Mouse (Mus musculus) ES-E14 (cell line): ENCODE data around the gene Ctc1. TPM values are rescaled to one million over a fixed set of nuclear protein-coding genes. Genes with fewer than 3 reads are reported as not detected.

Experiments
- DNase-seq: peaks from one replicate; pipeline ENCODE4 v3.0.0-alpha.2; 2013; ENCODE audit warnings: low read depth, low spot score
- H3K27ac ChIP-seq: 2 replicates; pipeline ENCODE4 v1.5.1; 2012; ENCODE audit warnings: low read depth, mild to moderate bottlenecking, low read length, moderate library complexity, mixed read lengths; ENCODE audit not compliant: poor library complexity, insufficient read depth, severe bottlenecking
- H3K36me3 ChIP-seq: 2 replicates; pipeline ENCODE4 v1.6.1; 2012; ENCODE audit warnings: mild to moderate bottlenecking, low read length, moderate library complexity, mixed read lengths; ENCODE audit not compliant: control insufficient read depth, poor library complexity, insufficient read depth, severe bottlenecking
- H3K4me1 ChIP-seq, 2 experiments: fragments of 150-350 bp in 1 of 2; sonication (generic) in 1 of 2; 2 replicates each; pipeline ENCODE4 v1.6.1; 2012; ENCODE audit warnings: low read length in 2 of 2, mild to moderate bottlenecking in 1 of 2, mixed read lengths in 1 of 2; ENCODE audit not compliant: control insufficient read depth in 2 of 2, insufficient read depth in 2 of 2, poor library complexity in 1 of 2
- H3K4me3 ChIP-seq, 2 experiments: fragments of 150-350 bp in 1 of 2; sonication (generic) in 1 of 2; 2 replicates each; pipeline ENCODE4 v1.5.1; 2012; ENCODE audit warnings: low read length in 2 of 2, low read depth in 1 of 2, mild to moderate bottlenecking in 1 of 2, mixed read lengths in 1 of 2; ENCODE audit not compliant: insufficient read depth in 1 of 2, poor library complexity in 1 of 2, severe bottlenecking in 1 of 2
- H3K9ac ChIP-seq: 2 replicates; pipeline ENCODE4 v1.6.1; 2012; ENCODE audit warnings: low read depth, mild to moderate bottlenecking, low read length, mixed read lengths; ENCODE audit not compliant: poor library complexity, insufficient read depth, severe bottlenecking
- H3K9me3 ChIP-seq: fragments of 150-350 bp; sonication (generic); 2 replicates; pipeline ENCODE4 v1.6.1; 2012; ENCODE audit warnings: low read depth, mild to moderate bottlenecking, low read length; ENCODE audit not compliant: control insufficient read depth, insufficient read depth
- CHD2 ChIP-seq: IDR thresholded peaks from 2 replicates; pipeline ENCODE4 v1.6.1; 2014; ENCODE audit warnings: mild to moderate bottlenecking, low read depth, low read length, inconsistent platforms
- HCFC1 ChIP-seq: IDR thresholded peaks from 2 replicates; pipeline ENCODE4 v1.6.1; 2012; ENCODE audit warnings: low read length, inconsistent platforms, borderline replicate concordance; ENCODE audit not compliant: insufficient read depth
- MAFK ChIP-seq: IDR thresholded peaks from 2 replicates; pipeline ENCODE4 v1.6.1; 2014; ENCODE audit warnings: mild to moderate bottlenecking, low read depth, low read length, inconsistent platforms; ENCODE audit not compliant: insufficient read depth
- ZC3H11A ChIP-seq: IDR thresholded peaks from 2 replicates; pipeline ENCODE4 v1.6.1; 2012; ENCODE audit warnings: low read depth, mild to moderate bottlenecking, inconsistent platforms, low read length, borderline replicate concordance
- ZNF384 ChIP-seq: IDR thresholded peaks from 2 replicates; pipeline ENCODE4 v1.6.1; 2012; ENCODE audit warnings: low read depth, low read length, inconsistent platforms
- in situ Hi-C, 2 experiments: fragments of 600-800 bp; cut with MboI; formaldehyde crosslinking; loops; one replicate each; pipeline ENCODE4 v1.15.1; 2025; ENCODE audit warnings: low sequenced_read_pairs in 2 of 2, inconsistent platforms in 1 of 2; ENCODE audit not compliant: unreplicated experiment in 2 of 2
- total RNA-seq: library from RNA; depleted of rRNA; stranded (reverse); fragments of 300-350 nt; gene quantifications from 2 replicates; pipeline ENCODE4 v1.2.3, GENCODE M21; 2012

Gene Ctc1
- total RNA-seq, 1 experiment = 50.9 TPM

- in situ Hi-C loops = no loop called here
- TF ChIP-seq HCFC1 = no peak
- TF ChIP-seq MAFK = no peak
- TF ChIP-seq ZNF384 = no peak
- no peak for TF ChIP-seq CHD2
- TF ChIP-seq ZC3H11A = no peak
- Histone ChIP-seq H3K36me3 (no peaks in the 10 kb centered on the region), H3K27ac (no peak overlapping the region), H3K9me3 (no peaks in the 10 kb centered on the region), H3K4me3 (no peak overlapping the region), H3K9ac (no peak overlapping the region), H3K4me1 (peaks cover 0 to 14% of the 10 kb centered on the region in 2 experiments; a peak in 2 of 4 replicates)
- DNase-seq = no peak
These were observed 61.6 kb downstream of the Ctc1 start for GRCm38 (mm10) chr11:69077316-69077715.

GRCm38 (mm10) chr11:69078041-69078440 is 62.3 kb downstream of the Ctc1 start:
- H3K27ac ChIP-seq = no peak overlapping the region
- no peak for TF ChIP-seq ZC3H11A
- TF ChIP-seq ZNF384 = no peak
- no peak for TF ChIP-seq HCFC1
- TF ChIP-seq MAFK = no peak
- TF ChIP-seq CHD2 = no peak
- peaks cover 0 to 12% of the 10 kb centered on the region in 2 experiments; a peak in 2 of 4 replicates for H3K4me1 ChIP-seq
- no peaks in the 10 kb centered on the region for H3K36me3 ChIP-seq
- DNase-seq = no peak
- no peak overlapping the region for H3K9ac ChIP-seq
- no peak overlapping the region for H3K4me3 ChIP-seq
- no peaks in the 10 kb centered on the region for H3K9me3 ChIP-seq
- in situ Hi-C loops = no loop called here

GRCm38 (mm10) chr11:69078805-69079438 is 63.2 kb downstream of the Ctc1 start:
- in situ Hi-C loops = no loop called here
- DNase-seq = no peak

GRCm38 (mm10) chr11:69080102-69080854 is 64.6 kb downstream of the Ctc1 start:
- in situ Hi-C loops = no loop called here
- Histone ChIP-seq H3K9ac (no peak overlapping the region), H3K4me3 (no peak overlapping the region), H3K4me1 (peaks cover 0 to 7% of the 10 kb centered on the region in 2 experiments; a peak in 1 of 4 replicates), H3K9me3 (no peaks in the 10 kb centered on the region), H3K36me3 (no peaks in the 10 kb centered on the region), H3K27ac (no peak overlapping the region)
- DNase-seq = no peak
- no peak for TF ChIP-seq MAFK
- TF ChIP-seq HCFC1 = no peak
- TF ChIP-seq CHD2 = no peak
- TF ChIP-seq ZC3H11A = no peak
- no peak for TF ChIP-seq ZNF384

More at GRCm38 (mm10) chr11:69078805-69079438, 63.2 kb downstream of the Ctc1 start:
- H3K4me3 ChIP-seq = 0 out of 4 replicates have a peak overlapping the region, but pooled peaks of 1 of the 2 experiments have one; percentile 28
- no peaks in the 10 kb centered on the region for H3K9me3 ChIP-seq
- H3K4me1 ChIP-seq = peaks cover 0 to 12% of the 10 kb centered on the region in 2 experiments; a peak in 2 of 4 replicates
- H3K36me3 ChIP-seq = no peaks in the 10 kb centered on the region
- H3K27ac ChIP-seq = no peak overlapping the region
- TF ChIP-seq CHD2 = no peak
- TF ChIP-seq MAFK = no peak
- no peak for TF ChIP-seq ZC3H11A
- TF ChIP-seq HCFC1 = no peak
- TF ChIP-seq ZNF384 = no peak
- H3K9ac ChIP-seq = no peak overlapping the region
